Mouse (Mus musculus) neural tube, embryonic 15.5 days (tissue): ENCODE measurements around the gene Babam2. TPM values are rescaled to one million over a fixed set of nuclear protein-coding genes. Genes with fewer than 3 reads are reported as not detected.

Source experiments
- ATAC-seq: fragments of 200-750 bp; cut with Nextera tagmentation; 2 replicates; pipeline ENCODE4 v1.8.0; 2017; ENCODE audit warnings: mild to moderate bottlenecking, moderate TSS enrichment, moderate library complexity; ENCODE audit not compliant: low FRiP score
- H3K27ac ChIP-seq: fragments of 300-500 bp; sonication (generic); replicated peaks from 2 replicates; pipeline ENCODE4 v1.5.1; 2015; ENCODE audit warnings: mild to moderate bottlenecking, inconsistent platforms
- H3K27me3 ChIP-seq: fragments of 300-500 bp; sonication (generic); replicated peaks from 2 replicates; pipeline ENCODE4 v1.6.1; 2015; ENCODE audit warnings: inconsistent platforms
- H3K36me3 ChIP-seq: fragments of 300-500 bp; sonication (generic); 2 replicates; pipeline ENCODE4 v1.6.1; 2015; ENCODE audit warnings: inconsistent platforms
- H3K4me1 ChIP-seq: fragments of 300-500 bp; sonication (generic); 2 replicates; pipeline ENCODE4 v1.6.1; 2015; ENCODE audit warnings: inconsistent platforms
- H3K4me2 ChIP-seq: fragments of 300-500 bp; sonication (generic); 2 replicates; pipeline ENCODE4 v1.6.1; 2015; ENCODE audit warnings: inconsistent platforms, mild to moderate bottlenecking, moderate library complexity
- H3K4me3 ChIP-seq: fragments of 300-500 bp; sonication (generic); replicated peaks from 2 replicates; pipeline ENCODE4 v1.5.1; 2015; ENCODE audit warnings: mild to moderate bottlenecking, inconsistent platforms
- H3K9ac ChIP-seq: fragments of 300-500 bp; sonication (generic); replicated peaks from 2 replicates; pipeline ENCODE4 v1.6.1; 2015; ENCODE audit warnings: mild to moderate bottlenecking, inconsistent platforms
- H3K9me3 ChIP-seq: fragments of 300-500 bp; sonication (generic); replicated peaks from 2 replicates; pipeline ENCODE4 v1.6.1; 2016; ENCODE audit warnings: inconsistent platforms
- WGBS: fragments of 180-500 bp; shearing (Covaris S2); methylation state at CpG from one replicate; pipeline ENCODE4 v1.1.7; 2015; ENCODE audit warnings: mixed read lengths; 5-methylcytosine and 5-hydroxymethylcytosine counted together
- polyA plus RNA-seq: library from polyadenylated mRNA; unstranded; fragments of >200 nt; fragmentation: Nextera tagmentation; extraction: Ambion mirVana; gene quantifications from 2 replicates; pipeline ENCODE4 v1.2.1, GENCODE M21; 2015

Gene Babam2
- polyA plus RNA-seq, 1 experiment from 2014 or later: 61.8 TPM

- H3K4me3 ChIP-seq: no peak overlapping the region
- no peaks in the 10 kb centered on the region for H3K9me3 ChIP-seq
- H3K4me1 ChIP-seq: peaks cover 1% of the 10 kb centered on the region
- no peaks in the 10 kb centered on the region for H3K27me3 ChIP-seq
- ATAC-seq: no peak
- no peaks in the 10 kb centered on the region for H3K36me3 ChIP-seq
- H3K4me2 ChIP-seq: no peak overlapping the region
- no peak overlapping the region for H3K27ac ChIP-seq
- no peak overlapping the region for H3K9ac ChIP-seq
- 95% methylated on average over 1 of the region's 1 CpGs for WGBS
These were observed 118.6 kb downstream of the Babam2 start for GRCm38 (mm10) chr5:31816082-31816481.

GRCm38 (mm10) chr5:31820801-31821200 is 123.3 kb downstream of the Babam2 start:
- ATAC-seq: no peak
- no peaks in the 10 kb centered on the region for H3K36me3 ChIP-seq
- WGBS: 93% methylated on average over 3 of the region's 3 CpGs
- H3K4me2 ChIP-seq: no peak overlapping the region
- H3K9me3 ChIP-seq: no peaks in the 10 kb centered on the region
- H3K27ac ChIP-seq: no peak overlapping the region
- H3K4me1 ChIP-seq: no peaks in the 10 kb centered on the region
- H3K9ac ChIP-seq: no peak overlapping the region
- H3K27me3 ChIP-seq: no peaks in the 10 kb centered on the region
- H3K4me3 ChIP-seq: no peak overlapping the region

- no peak overlapping the region for H3K9ac ChIP-seq
- no peaks in the 10 kb centered on the region for H3K27me3 ChIP-seq
- no peak overlapping the region for H3K27ac ChIP-seq
- no peaks in the 10 kb centered on the region for H3K4me1 ChIP-seq
- H3K36me3 ChIP-seq: no peaks in the 10 kb centered on the region
- no peaks in the 10 kb centered on the region for H3K9me3 ChIP-seq
- no peak for ATAC-seq
- WGBS: 91% methylated on average over 1 of the region's 1 CpGs
- H3K4me2 ChIP-seq: no peak overlapping the region
- no peak overlapping the region for H3K4me3 ChIP-seq
These were observed 123.7 kb downstream of the Babam2 start for GRCm38 (mm10) chr5:31821204-31821603.

- H3K4me1 ChIP-seq: no peaks in the 10 kb centered on the region
- no peak overlapping the region for H3K27ac ChIP-seq
- no peak overlapping the region for H3K9ac ChIP-seq
- H3K4me3 ChIP-seq: no peak overlapping the region
- H3K27me3 ChIP-seq: no peaks in the 10 kb centered on the region
- no peaks in the 10 kb centered on the region for H3K9me3 ChIP-seq
- 84% methylated on average over 3 of the region's 3 CpGs for WGBS
- no peak for ATAC-seq
- H3K4me2 ChIP-seq: no peak overlapping the region
- H3K36me3 ChIP-seq: no peaks in the 10 kb centered on the region
These were observed 126.2 kb downstream of the Babam2 start for GRCm38 (mm10) chr5:31823673-31824072.

GRCm38 (mm10) chr5:31824126-31824525 is 126.6 kb downstream of the Babam2 start:
- Histone ChIP-seq H3K9ac (no peak overlapping the region), H3K4me1 (no peaks in the 10 kb centered on the region), H3K4me2 (no peak overlapping the region), H3K27me3 (no peaks in the 10 kb centered on the region), H3K27ac (no peak overlapping the region), H3K4me3 (no peak overlapping the region), H3K36me3 (no peaks in the 10 kb centered on the region), H3K9me3 (no peaks in the 10 kb centered on the region)
- WGBS: 92% methylated on average over 2 of the region's 2 CpGs
- no peak for ATAC-seq

- WGBS: 96% methylated on average over 5 of the region's 5 CpGs
- no peak for ATAC-seq
- Histone ChIP-seq H3K4me2 (no peak overlapping the region), H3K9ac (no peak overlapping the region), H3K27me3 (no peaks in the 10 kb centered on the region), H3K9me3 (no peaks in the 10 kb centered on the region), H3K36me3 (no peaks in the 10 kb centered on the region), H3K4me3 (no peak overlapping the region), H3K4me1 (no peaks in the 10 kb centered on the region), H3K27ac (no peak overlapping the region)
These were observed 129.8 kb downstream of the Babam2 start for GRCm38 (mm10) chr5:31827304-31827703.

GRCm38 (mm10) chr5:31827896-31828295 is 130.4 kb downstream of the Babam2 start:
- H3K4me2 ChIP-seq: no peak overlapping the region
- no peak overlapping the region for H3K9ac ChIP-seq
- H3K4me1 ChIP-seq: no peaks in the 10 kb centered on the region
- H3K27me3 ChIP-seq: no peaks in the 10 kb centered on the region
- H3K27ac ChIP-seq: no peak overlapping the region
- no peak for ATAC-seq
- H3K9me3 ChIP-seq: no peaks in the 10 kb centered on the region
- 87% methylated on average over 5 of the region's 5 CpGs for WGBS
- no peaks in the 10 kb centered on the region for H3K36me3 ChIP-seq
- H3K4me3 ChIP-seq: no peak overlapping the region

GRCm38 (mm10) chr5:31828747-31829146 is 131.3 kb downstream of the Babam2 start:
- WGBS: 94% methylated on average over 10 of the region's 10 CpGs
- H3K9me3 ChIP-seq: no peaks in the 10 kb centered on the region
- no peak overlapping the region for H3K27ac ChIP-seq
- no peak overlapping the region for H3K9ac ChIP-seq
- H3K4me2 ChIP-seq: no peak overlapping the region
- no peaks in the 10 kb centered on the region for H3K27me3 ChIP-seq
- H3K4me1 ChIP-seq: no peaks in the 10 kb centered on the region
- no peak overlapping the region for H3K4me3 ChIP-seq
- ATAC-seq: no peak
- H3K36me3 ChIP-seq: no peaks in the 10 kb centered on the region

- Histone ChIP-seq H3K4me2 (no peak overlapping the region), H3K4me3 (no peak overlapping the region), H3K9me3 (no peaks in the 10 kb centered on the region), H3K9ac (no peak overlapping the region), H3K4me1 (no peaks in the 10 kb centered on the region), H3K27me3 (no peaks in the 10 kb centered on the region), H3K36me3 (no peaks in the 10 kb centered on the region), H3K27ac (no peak overlapping the region)
- 63% methylated on average over 1 of the region's 1 CpGs for WGBS
- ATAC-seq: no peak
These were observed 132.1 kb downstream of the Babam2 start for GRCm38 (mm10) chr5:31829588-31829987.

GRCm38 (mm10) chr5:31831587-31831986 is 134.1 kb downstream of the Babam2 start:
- Histone ChIP-seq H3K27ac (no peak overlapping the region), H3K4me1 (no peaks in the 10 kb centered on the region), H3K9ac (no peak overlapping the region), H3K4me2 (no peak overlapping the region), H3K27me3 (no peaks in the 10 kb centered on the region), H3K36me3 (no peaks in the 10 kb centered on the region), H3K9me3 (0 out of 2 replicates have a peak, but pooled peaks cover 4% of the 10 kb centered on the region), H3K4me3 (no peak overlapping the region)
- WGBS: 83% methylated on average over 1 of the region's 1 CpGs
- ATAC-seq: no peak

- 0 out of 2 replicates have a peak, but pooled peaks cover 4% of the 10 kb centered on the region for H3K9me3 ChIP-seq
- H3K36me3 ChIP-seq: no peaks in the 10 kb centered on the region
- H3K27me3 ChIP-seq: no peaks in the 10 kb centered on the region
- WGBS: 91% methylated on average over 2 of the region's 2 CpGs
- ATAC-seq: no peak
- H3K27ac ChIP-seq: no peak overlapping the region
- H3K4me1 ChIP-seq: no peaks in the 10 kb centered on the region
- H3K4me3 ChIP-seq: no peak overlapping the region
- H3K9ac ChIP-seq: no peak overlapping the region
- H3K4me2 ChIP-seq: no peak overlapping the region
These were observed 138.2 kb downstream of the Babam2 start for GRCm38 (mm10) chr5:31835691-31836090.

- Histone ChIP-seq H3K4me3 (no peak overlapping the region), H3K27me3 (no peaks in the 10 kb centered on the region), H3K4me2 (no peak overlapping the region), H3K36me3 (no peaks in the 10 kb centered on the region), H3K4me1 (no peaks in the 10 kb centered on the region), H3K9ac (no peak overlapping the region), H3K27ac (no peak overlapping the region), H3K9me3 (0 out of 2 replicates have a peak, but pooled peaks cover 4% of the 10 kb centered on the region)
- no peak for ATAC-seq
These were observed 142.5 kb downstream of the Babam2 start for GRCm38 (mm10) chr5:31839973-31840372.

- no peak overlapping the region for H3K9ac ChIP-seq
- no peaks in the 10 kb centered on the region for H3K36me3 ChIP-seq
- H3K4me1 ChIP-seq: no peaks in the 10 kb centered on the region
- H3K9me3 ChIP-seq: no peaks in the 10 kb centered on the region
- WGBS: 98% methylated on average over 1 of the region's 1 CpGs
- no peak overlapping the region for H3K4me2 ChIP-seq
- no peak for ATAC-seq
- H3K27ac ChIP-seq: no peak overlapping the region
- H3K4me3 ChIP-seq: no peak overlapping the region
- no peaks in the 10 kb centered on the region for H3K27me3 ChIP-seq
These were observed 142.9 kb downstream of the Babam2 start for GRCm38 (mm10) chr5:31840406-31840805.
